Mouse (Mus musculus): Measurements from ENCODE around the gene Mipol1.

The Mipol1 gene

DNA sequence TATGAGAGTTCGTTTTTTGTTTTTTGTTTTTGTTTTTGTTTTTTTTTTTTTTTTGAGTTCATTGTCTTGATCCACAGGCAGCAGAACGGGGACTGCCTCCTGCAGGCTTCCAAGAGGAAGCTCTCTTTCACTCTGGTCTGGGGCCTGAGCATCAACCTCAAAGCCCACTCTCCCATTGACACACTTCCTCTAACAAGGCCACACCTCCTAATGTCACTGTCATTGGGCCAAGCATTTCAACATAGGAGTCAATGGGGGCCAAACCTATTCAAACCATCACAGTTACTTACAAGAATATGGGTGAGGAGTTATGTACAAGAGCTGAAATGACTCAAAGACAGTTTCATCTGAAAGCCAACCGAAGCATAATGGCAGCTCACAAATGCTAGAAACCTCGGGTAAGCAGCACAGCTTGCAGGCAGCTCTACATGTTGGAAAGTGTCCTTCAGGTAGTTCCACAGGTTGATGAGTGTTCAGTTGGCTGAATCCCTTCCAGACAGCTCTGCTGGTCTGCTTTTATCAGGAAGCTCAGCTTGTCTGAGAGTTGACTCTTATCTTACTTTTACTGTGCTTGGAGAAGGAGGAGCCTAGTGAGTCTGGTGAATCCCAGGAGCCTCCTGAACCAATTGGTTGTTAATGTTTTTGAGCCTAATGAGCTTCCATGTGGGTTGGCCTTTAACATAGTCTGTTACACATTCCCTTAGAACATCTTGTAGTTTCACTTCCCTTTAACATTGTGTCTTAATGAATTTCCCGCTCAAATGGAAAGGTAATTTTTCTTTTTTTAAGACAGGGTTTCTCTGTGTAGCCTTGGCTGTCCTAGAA lies 13.7 kb downstream of the Mipol1 start:
- no peak for DNase-seq

DNA sequence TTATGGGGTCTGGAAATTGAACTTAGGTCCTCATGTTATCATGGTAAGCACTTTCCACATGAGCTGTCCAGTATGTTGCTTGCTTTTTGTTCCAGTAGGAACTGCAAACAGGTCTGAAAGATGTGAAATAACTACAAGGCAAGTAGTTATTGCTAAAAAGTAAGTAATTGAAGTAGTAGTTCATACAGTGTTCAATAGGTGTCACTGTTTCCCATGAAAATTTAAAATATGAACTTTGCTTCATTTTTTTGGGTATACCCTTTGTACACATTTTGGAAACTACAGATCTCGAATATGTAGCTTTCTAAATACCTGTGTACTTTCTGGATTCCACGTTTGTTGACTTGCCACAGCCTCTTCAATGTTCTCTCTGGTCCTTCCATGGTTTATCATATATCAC lies 28.3 kb downstream of the Mipol1 start:
- DNase-seq = no peak

DNA sequence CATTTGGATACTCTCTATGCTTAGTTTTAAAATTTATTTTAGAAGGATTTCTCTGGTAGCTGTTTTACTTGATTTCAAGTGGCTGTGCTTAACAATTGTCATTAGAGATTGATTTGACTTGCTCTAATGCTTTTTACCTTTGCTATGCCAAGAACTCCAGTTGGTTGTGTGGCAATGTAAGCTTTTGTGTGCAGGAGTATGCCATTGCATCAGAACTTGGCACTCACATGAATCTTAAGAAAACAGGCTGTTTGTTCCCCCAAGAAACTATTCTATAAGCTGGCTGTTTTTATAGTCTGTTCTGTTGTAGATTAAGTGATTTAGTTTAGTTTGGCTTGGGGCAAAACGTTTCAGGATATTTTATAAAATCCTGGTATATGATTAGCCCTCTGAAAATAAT lies 45.2 kb downstream of the Mipol1 start:
- no peak for DNase-seq

DNA sequence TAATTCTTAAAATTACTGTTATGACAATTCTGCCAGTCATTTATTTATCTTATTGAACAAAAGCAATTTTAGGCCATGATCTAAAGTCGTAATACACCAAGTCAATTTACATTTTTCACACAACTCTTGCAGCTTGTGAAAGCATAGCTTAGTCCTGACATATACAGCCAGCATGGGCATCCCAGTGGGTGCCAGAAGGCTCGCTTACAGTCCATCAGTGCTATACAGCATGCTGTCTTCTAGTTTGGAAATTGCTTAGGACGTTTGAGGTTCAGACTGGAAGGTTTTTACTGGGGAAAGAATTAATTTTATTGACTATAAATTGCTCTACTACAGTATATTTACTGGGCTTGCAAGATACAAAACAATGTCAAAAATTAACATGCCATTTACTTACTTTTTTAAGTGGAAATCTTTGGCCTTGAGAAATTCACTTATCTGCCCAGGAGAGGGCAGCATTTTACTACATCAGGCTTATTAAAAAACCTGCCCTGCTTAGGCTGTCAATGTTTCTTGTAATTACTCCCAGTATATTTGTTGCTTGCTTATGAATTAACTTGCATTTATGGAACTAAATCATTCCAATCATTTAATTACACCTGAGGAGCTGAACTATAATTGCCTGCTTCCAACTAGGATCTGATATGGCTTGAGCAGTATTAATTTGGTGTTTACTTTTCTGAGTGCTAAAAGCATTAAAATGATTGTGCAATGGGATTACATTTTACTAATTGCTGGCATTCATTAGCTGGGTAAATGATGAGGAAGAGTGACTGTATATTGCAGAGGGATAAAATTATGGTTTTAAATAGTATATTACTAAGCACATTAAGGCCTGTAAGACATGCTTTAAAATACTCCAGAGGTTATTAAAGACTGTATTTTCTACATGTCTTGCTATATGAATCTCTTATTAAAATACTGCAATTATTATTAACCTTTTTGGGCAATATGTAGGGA lies 51.2 kb downstream of the Mipol1 start:
- peak in 1 of 2 experiments; percentile 4 for DNase-seq

DNA sequence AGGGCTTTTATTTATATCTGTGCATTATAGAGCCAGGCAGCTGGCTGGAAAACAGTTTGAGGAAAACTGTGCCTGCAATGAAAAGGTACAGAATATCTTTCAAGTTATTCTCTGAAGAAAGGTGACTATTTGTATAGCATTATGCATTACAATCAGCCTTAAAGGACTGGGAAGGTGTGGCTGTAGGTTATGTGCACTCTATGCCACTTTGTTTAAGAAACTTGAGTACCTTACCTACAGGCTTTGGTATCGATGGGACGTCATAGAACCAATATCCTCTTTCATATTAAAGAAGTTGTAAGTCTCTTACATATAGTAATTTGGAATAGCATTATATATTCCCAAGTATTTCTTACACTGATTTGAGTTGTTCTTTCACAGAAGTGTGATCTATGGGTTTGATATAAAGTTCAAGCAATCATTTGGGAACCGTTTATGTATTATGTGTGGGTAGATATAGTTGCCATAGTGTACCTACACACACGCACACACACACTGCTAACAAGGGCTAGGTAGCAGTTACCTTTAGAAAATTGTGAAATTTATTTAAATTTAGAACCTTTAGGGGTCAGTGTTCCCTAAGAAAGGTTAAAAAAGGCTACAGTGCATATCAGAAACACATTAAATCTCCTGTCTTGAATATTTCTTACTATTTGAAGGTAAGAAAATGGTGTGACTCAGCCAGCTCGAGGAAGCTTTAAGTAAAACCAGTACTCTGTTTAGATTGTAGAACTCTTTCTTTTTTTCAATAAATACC lies 55.3 kb downstream of the Mipol1 start:
- no peak for DNase-seq

DNA sequence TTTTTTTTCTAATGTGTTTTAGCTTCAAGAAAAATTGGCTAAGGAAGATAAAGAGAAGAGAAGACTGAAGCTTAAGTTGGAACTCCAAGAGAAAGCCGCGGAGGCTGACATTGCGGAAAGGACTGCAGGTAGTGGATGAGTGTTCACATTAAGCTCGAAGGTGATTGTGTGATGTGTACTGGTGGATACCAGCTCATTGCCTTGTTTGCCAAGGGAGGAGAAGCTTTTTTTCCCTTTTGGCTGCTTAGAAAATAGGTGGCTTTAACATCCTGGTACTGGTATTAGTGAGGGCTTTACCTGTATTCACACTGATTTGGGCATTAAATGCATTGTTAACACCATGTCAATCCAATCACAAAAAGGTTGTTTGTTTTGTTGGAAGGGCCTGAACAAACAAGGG lies 77.1 kb downstream of the Mipol1 start:
- DNase-seq = no peak

DNA sequence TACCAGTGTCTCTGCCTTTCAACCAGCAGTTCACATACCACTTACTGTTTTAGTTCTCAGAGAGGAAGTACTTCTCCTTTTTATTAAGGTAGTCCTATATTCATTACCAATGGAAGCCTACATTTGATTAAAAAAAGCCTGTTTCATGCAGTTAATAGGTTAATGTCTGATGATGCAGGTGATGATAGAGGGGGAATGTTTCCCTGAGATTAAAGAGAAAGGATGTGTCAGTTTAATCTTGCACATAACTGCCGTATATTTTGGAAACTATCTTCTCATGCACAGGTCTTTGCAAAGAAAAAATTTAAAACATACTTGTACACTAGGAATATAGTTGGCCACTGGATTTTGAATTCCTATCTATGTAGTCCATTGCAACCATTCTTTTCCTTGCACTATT lies 77.5 kb downstream of the Mipol1 start:
- no peak for DNase-seq

DNA sequence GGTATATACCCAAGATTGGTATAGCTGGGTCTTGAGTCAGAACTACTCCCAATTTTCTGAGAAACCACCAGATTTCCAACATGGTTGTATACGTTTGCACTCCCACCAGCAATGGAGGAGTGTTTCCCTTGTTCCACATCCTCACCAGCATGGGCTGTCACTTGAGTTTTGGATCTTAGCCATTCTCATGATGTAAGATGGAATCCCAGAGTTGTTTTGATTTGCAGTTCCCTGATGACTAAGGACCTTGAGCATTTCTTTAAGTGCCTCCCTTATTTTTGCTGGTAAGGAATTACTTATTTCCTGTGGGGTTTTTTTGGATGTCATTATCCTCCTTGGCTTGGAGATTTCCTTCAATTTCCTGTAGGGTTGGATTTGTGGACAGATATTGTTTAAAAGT lies 108.8 kb downstream of the Mipol1 start:
- no peak for DNase-seq

DNA sequence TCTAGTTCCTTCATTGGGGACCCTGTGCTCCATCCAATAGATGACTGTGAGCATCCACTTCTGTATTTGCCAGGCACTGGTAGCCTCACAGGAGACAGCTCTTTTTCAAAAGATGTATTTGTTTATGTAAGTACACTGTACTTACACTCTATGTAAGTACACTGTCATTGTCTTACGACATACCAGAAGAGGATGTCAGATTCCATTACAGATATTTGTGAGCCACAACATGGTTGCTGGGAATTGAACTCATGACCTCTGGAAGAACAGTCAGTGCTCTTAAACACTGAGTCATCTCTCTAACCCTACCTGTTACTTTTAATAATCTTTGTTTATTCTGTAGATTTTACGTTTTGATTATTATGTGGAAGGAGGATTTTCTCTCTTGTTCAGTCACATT lies 109.9 kb downstream of the Mipol1 start:
- DNase-seq = no peak

DNA sequence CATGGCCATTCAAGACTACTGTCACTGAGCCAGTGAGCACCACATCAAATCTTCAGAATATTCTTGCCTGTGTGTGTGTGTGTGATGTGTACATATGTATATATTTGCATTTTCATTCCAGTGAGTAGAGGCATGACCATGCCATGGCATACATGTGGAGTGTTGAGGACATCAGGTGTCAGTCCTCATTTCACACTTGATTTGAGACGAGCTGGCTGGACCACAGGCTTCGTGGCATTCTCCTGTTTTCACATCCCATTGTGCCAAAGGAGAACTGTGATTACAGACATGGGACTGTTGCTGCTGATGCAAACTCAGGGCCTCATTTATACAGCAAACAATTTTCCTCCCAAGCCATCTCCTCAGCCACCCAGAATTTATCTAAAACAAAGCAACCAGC lies 132.5 kb downstream of the Mipol1 start:
- DNase-seq = no peak

DNA sequence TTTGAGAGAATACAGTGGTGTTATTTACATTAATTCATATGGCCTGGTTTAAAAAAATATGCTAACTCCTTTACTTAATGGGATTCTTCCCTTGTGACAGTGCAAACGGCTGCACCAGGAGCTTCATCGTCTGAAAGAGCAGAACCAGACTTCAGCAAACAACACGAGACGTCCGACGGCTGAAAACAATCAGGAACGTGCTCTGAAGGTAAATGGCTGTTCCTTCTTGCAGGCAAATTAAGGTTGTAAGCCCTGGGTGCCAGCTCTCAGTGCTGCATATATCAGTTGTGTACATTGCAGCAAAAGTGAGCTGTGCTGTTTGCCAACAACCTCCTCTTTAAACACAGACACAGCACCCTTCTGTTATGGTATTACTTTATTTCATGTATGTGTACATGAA lies 133.8 kb downstream of the Mipol1 start:
- DNase-seq = no peak

DNA sequence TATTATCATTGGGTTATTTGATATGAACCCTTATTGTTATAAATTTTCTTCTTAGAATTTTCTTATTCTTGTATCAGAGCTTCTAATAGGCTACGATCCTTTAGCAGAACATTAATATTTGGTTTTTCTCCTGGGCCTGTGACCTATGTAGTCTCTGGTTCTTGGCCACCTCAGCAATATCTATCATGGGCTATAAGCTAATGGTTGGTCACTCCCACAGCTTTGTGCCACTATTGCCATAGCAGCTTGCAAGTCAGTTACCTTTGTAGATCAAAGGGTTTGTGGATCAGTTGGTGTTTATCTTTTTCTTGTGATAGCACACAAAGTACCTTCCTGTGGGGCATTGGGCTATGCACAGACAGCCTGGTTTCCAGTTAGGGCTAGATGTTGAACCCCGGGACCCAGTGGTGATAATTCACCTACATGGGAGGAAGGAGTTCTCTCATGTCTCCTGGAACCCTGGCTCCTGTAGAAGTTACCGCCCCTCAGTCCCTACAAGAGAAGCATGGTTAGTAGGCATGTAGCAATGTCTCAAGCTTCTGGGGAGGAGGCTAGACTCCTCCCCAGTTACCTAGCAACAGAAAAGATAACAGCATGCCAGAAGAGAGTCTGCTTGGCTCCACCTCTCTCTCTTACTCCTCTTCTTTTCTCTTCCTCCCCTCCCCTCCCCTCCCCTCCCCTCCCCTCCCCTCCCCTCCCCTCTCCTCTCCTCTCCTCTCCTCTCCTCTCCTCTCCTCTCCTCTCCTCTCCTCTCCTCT lies 141.7 kb downstream of the Mipol1 start:
- DNase-seq = no peak

DNA sequence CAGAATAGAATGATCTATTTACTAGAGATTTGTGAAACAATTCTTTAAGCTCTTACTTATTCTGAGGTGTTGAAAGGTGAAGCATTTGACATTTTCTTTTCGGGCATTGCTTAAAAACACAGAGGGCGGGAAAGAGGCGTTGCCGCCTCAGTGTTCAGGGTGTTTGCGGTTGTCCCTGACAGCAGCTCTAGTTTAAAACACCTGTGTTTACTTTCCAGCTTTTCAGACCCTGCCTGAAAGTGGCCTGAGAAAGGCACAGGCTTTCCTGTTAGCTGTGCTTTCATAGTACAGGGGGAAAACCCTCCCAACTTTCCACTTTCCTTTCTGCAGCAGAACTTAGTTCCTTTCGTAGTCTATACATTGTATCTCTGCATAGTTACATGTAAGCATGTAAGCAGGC lies 152.6 kb downstream of the Mipol1 start:
- DNase-seq = no peak

DNA sequence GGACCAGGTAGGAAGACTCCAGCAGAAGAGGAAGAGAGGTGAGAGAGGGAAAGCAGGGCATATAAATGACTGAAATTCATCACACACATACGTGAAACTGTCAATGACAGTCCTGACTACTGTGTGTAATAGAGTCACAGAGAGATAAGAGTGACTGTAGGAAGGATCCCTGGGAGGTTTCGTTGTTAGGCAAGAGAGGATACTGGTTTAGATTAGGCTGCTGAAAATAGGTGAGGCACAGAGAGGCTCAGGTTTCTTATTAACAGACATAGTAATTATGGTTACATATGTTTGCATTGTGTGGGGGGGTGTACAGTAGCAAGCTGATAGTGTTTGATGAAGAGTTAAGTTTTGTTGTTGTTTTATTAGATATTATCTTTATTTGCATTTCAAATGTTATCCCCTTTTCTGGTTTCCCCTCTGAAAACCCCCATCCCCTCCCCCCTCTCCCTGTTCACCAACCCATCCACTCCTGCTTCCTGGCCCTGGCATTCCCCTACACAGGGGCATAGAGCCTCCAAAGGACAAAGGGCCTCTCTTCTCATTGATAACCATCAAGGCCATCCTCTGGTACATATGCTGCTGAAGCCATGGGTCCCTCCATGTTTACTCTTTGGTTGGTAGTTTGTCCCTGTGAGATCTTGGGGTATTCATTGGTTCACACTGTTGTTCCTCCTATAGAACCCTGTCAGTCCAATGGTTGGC lies 157.5 kb downstream of the Mipol1 start:
- no peak for DNase-seq

DNA sequence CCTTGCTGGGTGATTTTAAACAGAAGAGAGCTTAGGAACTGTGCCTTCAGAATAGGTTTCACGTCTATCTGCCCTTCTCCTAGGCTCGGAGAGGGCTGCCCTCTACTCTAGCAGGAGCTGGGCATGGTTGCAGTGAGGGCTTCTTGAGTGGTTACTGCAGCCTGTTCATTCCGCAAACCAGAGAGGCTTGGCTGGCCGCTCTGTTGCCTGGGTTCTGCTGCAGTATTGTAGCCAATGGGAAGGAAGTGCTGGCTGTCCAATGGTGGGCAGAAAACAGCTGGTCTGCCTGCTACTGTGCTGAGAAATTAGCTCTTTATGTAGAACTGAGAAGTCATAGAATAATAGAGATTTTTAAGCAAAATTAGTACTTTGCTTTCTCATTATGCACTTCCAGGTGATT lies 169.3 kb downstream of the Mipol1 start:
- no peak for DNase-seq

DNA sequence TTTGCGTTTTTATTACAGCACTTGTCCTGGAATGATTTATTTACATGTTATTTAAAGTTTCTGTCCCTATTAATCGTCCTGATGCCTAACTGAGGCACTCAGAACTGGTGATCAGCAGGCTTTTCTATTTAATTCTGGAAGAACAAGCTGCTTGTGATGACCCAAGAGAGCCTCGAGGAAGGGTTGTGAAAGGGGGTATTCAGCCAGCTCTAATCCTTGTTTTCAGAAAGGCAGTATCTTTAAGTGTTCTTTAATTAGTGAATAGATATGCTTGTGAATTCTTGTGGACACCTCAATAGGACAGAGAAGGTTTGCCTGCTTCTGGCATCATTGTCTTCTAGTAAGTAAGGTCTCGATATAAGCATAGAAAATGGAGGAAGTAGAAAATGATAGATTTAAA lies 170.0 kb downstream of the Mipol1 start:
- DNase-seq = no peak

DNA sequence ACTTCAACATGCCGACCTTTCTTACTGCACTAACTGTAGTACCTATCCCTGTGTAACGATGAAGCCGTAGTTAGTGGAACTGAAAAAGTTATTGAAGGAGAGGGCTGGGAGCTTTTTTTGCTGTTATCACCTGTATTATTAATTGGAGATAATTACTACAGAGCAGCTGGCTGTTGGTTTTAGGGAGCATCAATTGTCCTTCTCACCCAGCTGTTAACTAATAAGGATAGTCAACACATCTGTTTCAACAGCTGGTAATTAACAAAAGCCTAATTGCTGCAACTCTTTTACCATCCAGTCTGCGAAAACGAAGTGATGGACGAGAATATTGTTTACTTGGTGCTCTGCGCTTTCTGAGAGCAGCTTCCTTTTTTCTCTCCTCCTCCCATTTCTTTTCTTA lies 170.9 kb downstream of the Mipol1 start:
- no peak for DNase-seq

DNA sequence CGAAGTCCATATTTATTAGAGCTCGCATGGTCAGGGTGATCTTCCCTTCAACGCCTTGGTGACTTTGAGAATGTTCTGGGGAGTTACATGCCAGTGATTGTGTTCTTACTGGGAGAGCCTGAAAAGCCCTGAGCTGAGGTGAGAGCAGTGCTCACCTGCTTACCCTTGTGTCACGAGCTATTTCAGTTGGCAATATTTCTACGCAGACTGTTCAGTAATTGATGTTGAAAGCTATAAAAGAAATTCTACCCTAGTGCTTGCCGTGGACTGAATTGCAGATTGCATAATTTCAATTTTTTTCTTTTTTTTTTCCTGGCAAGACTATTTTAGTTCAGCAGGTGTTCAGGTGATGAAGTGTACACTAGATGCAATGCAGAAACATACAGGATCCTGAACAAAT lies 172.1 kb downstream of the Mipol1 start:
- DNase-seq = no peak

DNA sequence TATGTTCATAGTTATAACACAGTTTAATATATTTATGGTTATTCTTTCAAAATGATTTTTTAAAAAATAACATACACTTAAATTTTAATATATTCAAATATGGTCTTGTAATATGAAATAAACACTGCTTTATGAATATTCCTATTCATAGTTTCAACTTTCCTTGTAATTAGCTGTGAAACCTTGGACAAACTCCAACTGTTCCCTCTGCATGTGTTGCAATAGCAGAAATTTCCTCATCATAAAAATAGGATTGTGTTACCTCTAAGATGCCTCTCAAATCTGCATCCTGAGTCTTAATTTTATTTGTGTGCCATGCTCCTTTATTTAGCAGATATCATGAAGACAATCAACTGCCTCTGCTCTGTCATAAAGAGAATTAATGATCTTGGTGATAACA lies 179.7 kb downstream of the Mipol1 start:
- no peak for DNase-seq

DNA sequence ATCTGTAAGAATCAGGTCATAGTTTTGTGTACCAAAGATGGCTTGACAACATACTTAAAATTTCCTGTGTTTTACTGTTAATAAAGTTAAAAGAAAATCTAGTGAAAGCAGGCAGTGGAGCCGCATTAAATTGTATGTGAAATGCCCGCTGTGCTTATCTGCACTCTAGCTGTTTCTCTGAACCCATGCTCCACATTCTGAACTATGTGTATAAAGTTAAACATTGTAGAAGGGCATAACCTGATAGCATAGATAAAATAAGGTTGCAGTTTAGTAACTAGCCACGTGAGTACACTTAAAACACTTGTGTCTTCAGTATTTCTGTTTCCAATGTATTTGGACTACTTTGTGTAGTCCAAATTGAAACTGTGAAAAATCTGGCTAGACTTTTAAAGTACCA lies 183.6 kb downstream of the Mipol1 start:
- DNase-seq = no peak

DNA sequence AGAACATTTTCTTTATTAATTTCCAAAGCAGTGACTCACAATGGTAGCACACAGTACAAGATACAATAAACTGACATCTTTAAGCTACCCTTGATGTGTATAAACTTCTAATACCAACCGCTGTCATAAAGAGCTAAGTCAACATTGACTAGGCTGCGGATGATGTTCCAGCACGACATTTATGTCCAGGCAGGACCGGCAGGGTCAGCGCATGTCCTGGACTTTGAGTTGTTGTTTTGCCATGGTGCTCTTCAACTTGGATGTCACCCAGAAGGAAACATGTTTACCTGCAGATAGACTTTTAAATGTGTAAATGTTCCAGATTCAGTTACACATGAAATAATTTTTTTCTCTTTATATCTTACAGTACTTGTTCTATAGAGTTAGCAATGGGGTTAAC lies 194.7 kb downstream of the Mipol1 start:
- DNase-seq = no peak

DNA sequence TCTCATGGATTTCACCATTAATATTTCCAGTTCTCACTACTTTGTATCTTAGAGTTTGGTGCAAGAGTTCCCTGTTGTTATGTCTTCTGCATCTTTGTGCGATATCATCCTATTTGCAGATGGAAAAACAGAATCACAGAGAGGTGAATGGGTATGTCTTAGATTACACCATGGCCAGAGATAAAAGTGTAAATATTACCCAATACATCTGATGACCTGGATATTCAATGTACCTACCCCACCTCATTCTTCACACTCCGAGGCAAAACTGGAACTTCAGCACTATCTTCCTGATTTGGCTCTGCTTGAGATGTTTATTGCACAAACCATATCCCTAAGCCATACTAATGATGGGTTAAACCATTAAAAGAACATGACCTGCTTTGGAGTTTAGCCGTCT lies 198.0 kb downstream of the Mipol1 start:
- no peak for DNase-seq

Data from cerebellum, postnatal 36 days (tissue).